Mouse (Mus musculus) E14TG2a.4 (cell line): ENCODE results near the gene Rex1bd.

Experiments
- CTCF ChIP-seq: conservative IDR thresholded peaks from 2 replicates; pipeline ENCODE4 v1.5.1; 2014; ENCODE audit warnings: low read length
- NANOG ChIP-seq: IDR thresholded peaks from 2 replicates; pipeline ENCODE4 v1.6.1; 2014; ENCODE audit warnings: borderline replicate concordance, low read length, mixed read lengths
- POU5F1 ChIP-seq: IDR thresholded peaks from 2 replicates; pipeline ENCODE4 v1.6.1; 2014; ENCODE audit warnings: low read length, borderline replicate concordance

GRCm38 (mm10) chr8:70555079-70555747, 48.7 kb upstream of the Rex1bd start:
- TF ChIP-seq CTCF, result no peak
- no peak for TF ChIP-seq POU5F1
- TF ChIP-seq NANOG, result no peak
